Mouse (Mus musculus) retina, postnatal 1 day (tissue): ENCODE results near the gene Hspb11.

Experiments
- DNase-seq: peaks from one replicate; pipeline ENCODE4 v3.0.0-alpha.2; 2012

Gene Hspb11

DNA sequence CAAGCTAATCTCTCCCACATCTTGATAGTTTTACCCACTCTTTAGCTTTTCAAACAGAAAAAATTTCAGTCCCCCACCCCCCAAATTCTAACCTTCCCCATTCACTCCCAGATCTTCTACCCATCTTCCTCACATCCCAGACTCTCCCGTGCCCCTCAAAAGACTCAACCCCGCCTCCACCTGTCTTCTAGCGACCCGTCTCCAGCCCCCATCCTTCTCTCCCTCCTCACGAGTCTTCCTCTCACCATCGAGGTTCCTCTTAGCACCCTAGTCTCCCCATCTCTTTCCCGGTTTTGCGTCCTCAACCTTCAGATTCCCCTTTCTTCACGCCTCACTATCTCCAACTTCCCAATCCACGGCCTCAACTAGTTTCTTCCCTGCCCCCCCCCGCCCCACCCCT lies 871 bp upstream of the Hspb11 start:
- no peak for DNase-seq

- DNase-seq, result peak; percentile 39
Measured at GRCm38 (mm10) chr4:107254414-107254813, 1.0 kb downstream of the Hspb11 start.

- no peak for DNase-seq
Measured at GRCm38 (mm10) chr4:107260001-107260400, 6.6 kb downstream of the Hspb11 start.

DNA sequence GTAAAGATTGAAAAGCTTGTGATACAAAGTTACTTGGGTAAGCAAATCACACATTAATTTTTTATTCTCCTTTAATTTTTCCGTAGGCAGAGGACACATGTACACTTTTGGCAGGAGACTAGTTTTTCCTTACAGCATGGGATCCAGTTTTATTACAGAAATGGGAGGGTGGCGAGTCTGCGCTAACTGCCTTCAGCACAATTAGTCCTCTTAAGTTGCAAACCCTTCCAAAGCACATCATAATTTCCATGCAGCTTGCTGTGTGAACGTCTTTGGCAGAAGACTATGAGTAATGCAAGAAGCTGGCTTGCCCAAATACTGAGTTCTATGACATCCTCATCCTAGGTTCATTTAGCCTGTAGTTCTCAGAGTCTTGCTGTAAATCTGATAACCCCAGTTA lies 20.3 kb downstream of the Hspb11 start:
- DNase-seq, result no peak

DNA sequence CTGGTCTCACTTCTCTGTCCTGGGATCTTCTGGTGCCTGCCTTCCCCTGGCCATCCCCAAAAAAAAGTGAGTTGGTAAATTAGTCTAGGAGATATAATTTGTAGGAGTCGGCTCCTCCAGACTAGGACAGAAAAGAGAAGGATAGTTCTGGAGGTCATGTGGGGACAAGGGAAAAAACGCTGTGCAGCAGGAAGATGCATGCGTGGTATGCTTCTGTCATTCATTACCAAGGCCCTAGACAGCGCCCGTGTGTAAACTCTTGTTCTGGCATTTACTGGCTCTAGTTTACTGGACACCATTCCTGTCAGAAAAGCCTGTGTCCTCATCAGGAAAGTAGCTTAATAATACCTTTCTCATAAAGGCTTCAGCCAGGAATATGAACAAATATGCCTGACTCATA lies 21.1 kb downstream of the Hspb11 start:
- no peak for DNase-seq

GRCm38 (mm10) chr4:107278188-107278707 lies 24.9 kb downstream of the Hspb11 start:
- DNase-seq, result peak; percentile 98

DNA sequence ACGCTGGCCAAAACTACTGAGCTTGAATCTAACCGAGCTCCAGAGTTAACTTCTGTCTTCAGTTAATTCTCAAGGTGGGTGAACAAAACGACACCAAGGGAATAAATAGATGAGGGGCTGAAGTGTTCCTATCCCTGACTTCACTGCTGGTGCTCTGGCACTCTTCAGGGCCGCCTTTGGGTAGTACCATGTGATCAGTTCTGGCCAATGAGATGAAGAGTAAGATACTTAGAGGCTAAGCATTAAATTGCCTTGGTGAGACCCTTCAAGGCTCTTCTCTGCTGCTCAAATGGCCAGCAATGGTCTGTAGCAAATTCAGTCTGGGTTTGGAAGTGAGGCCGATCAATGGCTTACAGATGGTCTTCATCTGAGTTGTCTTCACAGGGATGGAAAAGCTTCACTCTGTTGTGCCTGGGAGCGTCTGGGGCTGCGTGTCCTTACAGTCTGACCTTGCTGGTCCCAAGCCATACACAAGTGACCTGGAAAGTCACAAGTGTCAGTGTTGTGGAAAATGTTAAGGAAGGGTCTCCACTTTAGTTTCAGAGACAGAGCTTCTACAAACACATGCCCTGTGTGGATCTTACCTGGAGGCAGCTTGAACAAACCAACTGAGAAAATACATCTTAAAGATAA lies 27.6 kb downstream of the Hspb11 start:
- no peak for DNase-seq

DNA sequence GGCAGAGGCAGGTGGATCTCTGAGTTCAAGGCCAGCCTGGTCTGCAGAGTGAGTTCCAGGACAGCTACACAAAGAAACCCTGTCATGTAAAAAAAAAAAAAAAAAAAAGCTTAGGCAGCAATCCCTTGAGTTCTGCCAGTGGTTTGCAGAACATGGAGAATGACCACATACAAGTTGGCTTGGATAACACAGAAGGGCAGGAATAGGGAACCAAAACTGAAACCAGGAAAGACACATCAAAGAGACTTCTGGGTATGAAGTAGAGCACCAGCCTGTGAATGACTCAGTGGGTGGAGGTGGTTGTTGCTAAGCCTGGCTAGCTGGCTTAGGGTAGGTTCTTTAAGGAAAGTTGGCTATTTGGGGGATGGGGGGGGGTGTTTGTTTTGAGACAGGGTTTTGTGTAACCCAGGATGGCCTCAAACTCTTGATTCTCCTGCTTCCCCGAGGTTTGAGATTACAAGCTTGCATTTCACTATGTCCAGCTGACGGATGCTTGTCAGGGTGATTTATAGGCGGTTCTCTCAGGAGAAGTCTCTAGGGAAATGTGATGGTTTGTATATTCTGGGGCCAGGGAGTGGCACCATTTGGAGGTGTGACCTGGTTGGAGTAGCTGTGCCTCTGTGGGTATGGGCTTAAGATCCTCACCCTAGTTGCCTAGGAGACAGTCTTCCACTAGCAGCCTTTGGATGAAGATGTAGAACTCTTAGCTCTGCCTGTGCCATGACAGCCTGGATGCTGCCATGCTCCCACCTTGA lies 32.2 kb downstream of the Hspb11 start:
- DNase-seq, result no peak

DNA sequence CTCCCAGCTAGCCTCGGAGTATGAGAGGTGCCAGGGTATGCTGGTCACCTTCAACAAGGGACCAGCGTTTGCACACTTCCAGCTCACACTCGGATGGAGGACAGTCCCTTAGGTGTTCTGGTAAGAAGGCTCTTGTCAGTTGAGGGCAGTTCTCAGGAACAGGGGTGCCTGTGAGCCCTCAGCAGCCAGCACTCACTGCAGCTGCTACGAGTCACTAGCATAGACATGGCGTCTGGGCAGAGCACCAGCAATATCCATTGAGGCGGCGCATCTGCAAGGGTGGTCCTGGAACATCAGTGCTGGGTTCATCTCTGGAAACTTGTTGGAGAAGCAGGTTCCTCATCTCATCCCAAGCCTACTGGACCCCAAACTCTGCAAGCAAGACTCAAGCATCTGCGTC lies 33.0 kb downstream of the Hspb11 start:
- no peak for DNase-seq

DNA sequence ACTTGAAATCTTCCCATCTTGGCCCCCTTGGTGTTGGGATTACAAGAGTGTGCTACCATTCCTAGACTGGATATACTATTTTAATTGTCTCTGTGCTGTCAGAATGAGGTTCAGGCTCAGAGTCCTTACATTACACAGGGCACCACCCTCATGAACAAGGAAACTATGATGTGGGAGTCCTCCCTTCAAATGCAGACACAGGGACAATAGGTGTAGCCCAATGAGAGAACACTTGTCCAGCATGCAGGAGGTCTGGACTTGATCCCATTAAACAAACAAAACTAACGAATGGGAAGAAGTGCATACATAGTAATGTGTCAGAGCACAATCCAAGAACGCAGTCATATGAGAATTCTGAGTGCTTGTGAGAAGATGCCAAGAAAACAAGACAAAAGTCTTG lies 34.1 kb downstream of the Hspb11 start:
- DNase-seq, result no peak

GRCm38 (mm10) chr4:107291611-107292272 lies 38.3 kb downstream of the Hspb11 start:
- no peak for DNase-seq

GRCm38 (mm10) chr4:107292273-107292662 lies 38.9 kb downstream of the Hspb11 start:
- DNase-seq, result no peak

- DNase-seq, result no peak
Measured at GRCm38 (mm10) chr4:107298071-107298606, 44.7 kb downstream of the Hspb11 start.

DNA sequence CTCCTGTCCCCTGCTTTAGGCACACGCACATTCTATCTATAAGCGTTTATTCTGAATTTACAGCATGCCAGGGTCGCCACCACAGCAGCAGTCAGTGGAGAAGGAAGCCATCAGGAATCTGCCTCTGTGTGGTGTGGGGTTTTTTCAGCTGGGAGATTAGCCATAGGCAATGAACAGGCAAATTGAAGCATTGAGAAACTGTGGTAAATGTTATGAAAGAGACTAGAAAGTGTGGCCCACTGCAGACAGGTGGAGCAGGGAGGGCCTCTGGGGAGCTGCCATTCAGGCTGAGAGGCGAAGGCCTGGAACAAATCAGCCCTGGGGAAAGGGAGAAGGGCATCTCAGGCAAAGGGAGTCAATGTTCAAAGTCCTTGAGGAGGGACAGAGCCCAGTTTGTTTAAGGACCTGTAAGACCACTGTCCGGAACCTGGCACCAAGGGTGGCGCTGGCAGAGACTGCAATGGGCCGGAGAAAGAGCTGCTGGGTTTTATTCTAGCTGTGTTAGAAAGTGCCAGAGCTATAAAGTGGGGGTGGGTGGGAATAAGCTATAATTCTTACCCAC lies 46.5 kb downstream of the Hspb11 start:
- no peak for DNase-seq

DNA sequence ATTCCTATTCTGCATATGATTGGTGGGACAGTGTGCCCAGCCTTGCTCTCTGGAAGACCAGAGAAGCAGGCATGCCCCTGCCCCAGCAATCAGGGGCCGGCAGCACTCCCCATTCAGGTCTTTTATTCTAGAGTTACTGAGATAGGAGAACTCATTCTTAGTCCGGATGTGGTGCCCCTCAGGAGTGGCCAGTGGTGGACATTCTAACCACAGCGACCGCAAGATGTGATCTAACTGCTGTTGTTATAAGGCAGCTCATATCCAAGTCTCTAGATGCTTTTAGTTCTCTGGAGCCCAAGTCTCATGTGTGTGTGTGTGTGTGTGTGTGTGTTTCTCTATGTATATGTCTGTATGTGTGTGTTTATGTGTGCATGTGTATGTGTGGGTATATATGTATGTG lies 47.0 kb downstream of the Hspb11 start:
- DNase-seq, result no peak

GRCm38 (mm10) chr4:107300902-107301555 lies 47.6 kb downstream of the Hspb11 start:
- DNase-seq, result no peak

DNA sequence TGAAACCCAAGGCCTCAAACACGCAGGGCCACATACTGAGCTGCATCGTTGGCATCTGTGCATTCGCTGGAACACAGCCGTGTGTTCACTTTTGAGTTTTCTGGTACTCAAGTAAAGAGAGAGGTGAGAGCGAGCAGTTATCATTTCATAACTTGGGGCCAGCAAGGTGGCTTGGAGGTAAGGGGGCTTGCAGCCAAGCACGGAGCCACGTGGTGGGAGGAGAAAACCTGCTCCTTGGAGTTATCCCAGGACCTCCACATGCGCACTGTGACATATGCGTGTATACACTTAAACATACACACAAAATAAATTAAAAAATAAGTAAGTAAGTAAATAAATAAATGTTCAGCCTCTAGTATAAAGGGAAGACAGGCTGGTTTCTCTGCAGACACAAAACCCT lies 48.8 kb downstream of the Hspb11 start:
- DNase-seq, result no peak

GRCm38 (mm10) chr4:107302832-107303231 lies 49.4 kb downstream of the Hspb11 start:
- DNase-seq, result no peak

DNA sequence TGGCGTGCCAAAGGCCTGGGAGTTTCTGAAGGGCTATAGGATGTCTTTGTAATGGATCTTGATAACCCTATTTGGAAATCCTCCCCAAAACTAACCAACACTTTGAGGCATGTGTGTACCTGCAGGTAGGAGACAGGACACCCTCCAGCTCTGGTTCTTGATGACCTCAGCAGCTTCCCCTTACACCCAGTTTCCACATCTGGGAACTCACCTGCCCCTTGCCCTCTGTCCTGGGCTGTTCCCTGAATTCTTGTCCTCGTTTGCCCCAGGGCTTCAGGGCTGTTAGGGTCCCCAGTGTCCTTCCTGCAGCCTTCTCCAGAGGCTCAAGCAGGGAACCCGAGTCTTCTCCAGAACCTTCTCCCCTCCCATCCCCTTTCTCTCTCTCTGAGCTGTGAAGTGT lies 50.1 kb downstream of the Hspb11 start:
- no peak for DNase-seq

GRCm38 (mm10) chr4:107306966-107307365 lies 53.6 kb downstream of the Hspb11 start, which contains the start of gene Dio1:
Gene Dio1, minus strand, starts transcription at chr4:107307169.
- no peak for DNase-seq

DNA sequence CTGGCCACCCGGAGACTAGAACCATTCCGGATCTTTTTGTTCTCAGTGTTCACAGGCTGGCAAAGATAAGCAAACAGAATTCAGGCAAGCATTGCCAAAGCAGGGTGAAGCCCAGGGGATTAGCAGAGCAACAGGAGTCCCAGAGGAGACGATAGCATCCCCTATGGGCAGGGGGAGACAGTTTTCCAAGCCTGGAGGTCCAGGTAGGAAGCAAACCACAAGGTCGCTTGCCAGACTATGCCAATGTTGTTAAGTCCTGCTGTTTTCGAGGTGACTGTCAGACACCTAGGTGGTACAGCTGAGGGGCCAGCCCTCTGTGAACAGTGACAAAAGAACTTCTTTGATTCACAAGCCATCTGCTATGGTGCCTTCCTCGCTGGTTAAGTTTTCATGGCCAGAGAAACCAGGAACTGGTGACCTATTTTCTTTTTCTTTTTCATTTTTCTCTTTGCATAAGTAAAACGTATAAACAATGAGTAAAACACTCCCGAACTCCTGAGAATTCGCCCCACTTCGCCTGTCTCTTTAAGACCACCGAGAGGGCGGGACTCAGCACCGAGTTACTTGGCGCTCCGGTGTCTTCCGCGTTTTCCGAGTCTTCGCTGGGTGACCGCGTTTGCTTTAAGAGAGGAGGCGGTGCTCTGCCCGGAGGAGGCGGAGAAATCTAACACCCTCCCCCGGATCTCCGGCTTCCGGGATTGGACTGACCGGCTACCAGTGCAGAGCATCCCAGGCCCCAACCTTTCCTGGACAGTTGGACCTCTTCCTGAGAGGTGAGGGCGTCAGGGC lies 60.5 kb downstream of the Hspb11 start, which contains the start of gene Yipf1:
Yipf1 (plus strand) TSS at position 674 of the 789 bp plus-strand sequence.
- peak; percentile 94 for DNase-seq

GRCm38 (mm10) chr4:107314479-107314805 lies 61.0 kb downstream of the Hspb11 start:
- no peak for DNase-seq
